Mouse (Mus musculus): ENCODE measurements around the gene Ifna14. TPM values are rescaled to one million over a fixed set of nuclear protein-coding genes. Genes with fewer than 3 reads are reported as not detected.

The Ifna14 gene
- polyA plus RNA-seq (2012; fragmentation: generic; extraction: Trizol): not detected

GRCm38 (mm10) chr4:88571698-88572097, at the start of gene Ifna14:
Gene Ifna14 (minus strand): TSS chr4:88571798.

GRCm38 (mm10) chr4:88603276-88603675, 31.7 kb upstream of the Ifna14 start, which contains the start of gene Ifna12:
Gene Ifna12 (minus strand): TSS chr4:88603376.

GRCm38 (mm10) chr4:88592285-88592684, 20.7 kb upstream of the Ifna14 start, which contains the start of gene Ifna9:
Gene Ifna9 (minus strand): TSS chr4:88592385.

GRCm38 (mm10) chr4:88558145-88558544, 13.5 kb downstream of the Ifna14 start, which contains the start of gene Ifna15:
Gene Ifna15 (minus strand): TSS chr4:88558245.

GRCm38 (mm10) chr4:88522674-88523073, 48.9 kb downstream of the Ifna14 start, which contains the start of gene Ifnb1:
Gene Ifnb1 (minus strand): TSS chr4:88522774.

Other genes with a start within 250 kb of the Ifna14 start
- 10 to 100 TPM in 1 of 2 experiments, 1 to 10 TPM in 1; 2.9 to 11.5 TPM for gene Hacd4, start 132.9 kb downstream of the Ifna14 start, polyA plus RNA-seq (2012; fragmentation: generic; extraction: Trizol)
- not detected for gene Ifnb1, start 49.0 kb downstream of the Ifna14 start, polyA plus RNA-seq (2012; fragmentation: generic; extraction: Trizol)
- not detected for gene Ifna15, start 13.6 kb downstream of the Ifna14 start, polyA plus RNA-seq (2012; fragmentation: generic; extraction: Trizol)
- not detected for gene Ifna9, start 20.6 kb upstream of the Ifna14 start, polyA plus RNA-seq (2012; fragmentation: generic; extraction: Trizol)
- gene Ifna12, start 31.6 kb upstream of the Ifna14 start, polyA plus RNA-seq (2012; fragmentation: generic; extraction: Trizol): not detected
- gene C87499, start 62.6 kb upstream of the Ifna14 start, polyA plus RNA-seq (2012; fragmentation: generic; extraction: Trizol): not detected
- gene Ifna13, start 72.7 kb upstream of the Ifna14 start, polyA plus RNA-seq (2012; fragmentation: generic; extraction: Trizol): not detected
- not detected for gene Ifna16, start 105.1 kb upstream of the Ifna14 start, polyA plus RNA-seq (2012; fragmentation: generic; extraction: Trizol)
- gene Ifna2, start 112.1 kb upstream of the Ifna14 start, polyA plus RNA-seq (2012; fragmentation: generic; extraction: Trizol): not detected
- under 1 TPM in 1 of 2 experiments, not detected in 1; 0.05 TPM for gene Ifnab, start 119.6 kb upstream of the Ifna14 start, polyA plus RNA-seq (2012; fragmentation: generic; extraction: Trizol)
- gene Gm26566, start 150.0 kb upstream of the Ifna14 start, polyA plus RNA-seq (2012; fragmentation: generic; extraction: Trizol): 1 to 10 TPM in 1 of 2 experiments, under 1 TPM in 1; 0.08 to 1.1 TPM
- gene Klhl9, start 150.7 kb upstream of the Ifna14 start, polyA plus RNA-seq (2012; fragmentation: generic; extraction: Trizol): 10 to 100 TPM in 1 of 2 experiments, 1 to 10 TPM in 1; 1.1 to 12.5 TPM
- not detected for gene Gm13271, start 183.1 kb upstream of the Ifna14 start, polyA plus RNA-seq (2012; fragmentation: generic; extraction: Trizol)
- not detected for gene Gm13283, start 188.3 kb upstream of the Ifna14 start, polyA plus RNA-seq (2012; fragmentation: generic; extraction: Trizol)
- gene Gm13290, start 202.0 kb upstream of the Ifna14 start, polyA plus RNA-seq (2012; fragmentation: generic; extraction: Trizol): 1 to 10 TPM; 1.2 to 3.1 TPM
- gene Gm13289, start 205.1 kb upstream of the Ifna14 start, polyA plus RNA-seq (2012; fragmentation: generic; extraction: Trizol): not detected
- under 1 TPM; 0.21 to 0.38 TPM for gene Gm13272, start 208.1 kb upstream of the Ifna14 start, polyA plus RNA-seq (2012; fragmentation: generic; extraction: Trizol)
- not detected for gene Ifnz, start 210.3 kb upstream of the Ifna14 start, polyA plus RNA-seq (2012; fragmentation: generic; extraction: Trizol)
- 1 to 10 TPM in 1 of 2 experiments, under 1 TPM in 1; 0.42 to 1.7 TPM for gene Gm13276, start 213.9 kb upstream of the Ifna14 start, polyA plus RNA-seq (2012; fragmentation: generic; extraction: Trizol)
- gene Gm13277, start 216.8 kb upstream of the Ifna14 start, polyA plus RNA-seq (2012; fragmentation: generic; extraction: Trizol): not detected
- not detected for gene Gm13278, start 219.8 kb upstream of the Ifna14 start, polyA plus RNA-seq (2012; fragmentation: generic; extraction: Trizol)
- gene Gm13275, start 222.7 kb upstream of the Ifna14 start, polyA plus RNA-seq (2012; fragmentation: generic; extraction: Trizol): 1 to 10 TPM in 1 of 2 experiments, under 1 TPM in 1; 0.14 to 1.1 TPM
- not detected for gene Gm13279, start 225.6 kb upstream of the Ifna14 start, polyA plus RNA-seq (2012; fragmentation: generic; extraction: Trizol)
- gene Gm13285, start 227.9 kb upstream of the Ifna14 start, polyA plus RNA-seq (2012; fragmentation: generic; extraction: Trizol): not detected
- 1 to 10 TPM in 1 of 2 experiments, under 1 TPM in 1; 0.14 to 1.1 TPM for gene Gm13287, start 231.5 kb upstream of the Ifna14 start, polyA plus RNA-seq (2012; fragmentation: generic; extraction: Trizol)
- gene Gm13288, start 233.7 kb upstream of the Ifna14 start, polyA plus RNA-seq (2012; fragmentation: generic; extraction: Trizol): under 1 TPM; 0.05 to 0.50 TPM
- gene Ifna7, start 244.4 kb upstream of the Ifna14 start, polyA plus RNA-seq (2012; fragmentation: generic; extraction: Trizol): not detected
- gene Ifna11, start 248.2 kb upstream of the Ifna14 start, polyA plus RNA-seq (2012; fragmentation: generic; extraction: Trizol): not detected